Mouse (Mus musculus) embryonic facial prominence, embryonic 11.5 days (tissue): ENCODE measurements around the gene Olfr1394. TPM values are rescaled to one million over a fixed set of nuclear protein-coding genes. Genes with fewer than 3 reads are reported as not detected.

ENCODE experiments used
- ATAC-seq: fragments of 200-750 bp; cut with Nextera tagmentation; replicated peaks from 2 replicates; pipeline ENCODE4 v1.8.0; 2017; ENCODE audit warnings: low read depth; ENCODE audit not compliant: insufficient number of reproducible peaks, low FRiP score, low TSS enrichment
- DNase-seq: peaks from one replicate; pipeline ENCODE4 v3.0.0-alpha.2; 2015; ENCODE audit warnings: low spot score
- H3K27ac ChIP-seq: fragments of 300-500 bp; sonication (generic); replicated peaks from 2 replicates; pipeline ENCODE4 v1.5.1; 2014; ENCODE audit warnings: mild to moderate bottlenecking, low read depth, low read length, control low read depth
- H3K27me3 ChIP-seq: fragments of 300-500 bp; sonication (generic); 2 replicates; pipeline ENCODE4 v1.6.1; 2014; ENCODE audit warnings: mild to moderate bottlenecking, low read length, moderate library complexity, mixed read lengths; ENCODE audit not compliant: control insufficient read depth, insufficient read depth
- H3K36me3 ChIP-seq: fragments of 300-500 bp; sonication (generic); replicated peaks from 2 replicates; pipeline ENCODE4 v1.6.1; 2014; ENCODE audit warnings: low read depth, mild to moderate bottlenecking, low read length, moderate library complexity, mixed read lengths; ENCODE audit not compliant: control insufficient read depth, insufficient read depth
- H3K4me1 ChIP-seq: fragments of 300-500 bp; sonication (generic); 2 replicates; pipeline ENCODE4 v1.6.1; 2014; ENCODE audit warnings: low read length, mixed read lengths; ENCODE audit not compliant: control insufficient read depth, insufficient read depth
- H3K4me2 ChIP-seq: fragments of 300-500 bp; sonication (generic); 2 replicates; pipeline ENCODE4 v1.6.1; 2014; ENCODE audit warnings: low read depth, mild to moderate bottlenecking, control low read depth, low read length, moderate library complexity
- H3K4me3 ChIP-seq: fragments of 300-500 bp; sonication (generic); 2 replicates; pipeline ENCODE4 v1.5.1; 2014; ENCODE audit warnings: low read depth, low read length, control low read depth
- H3K9ac ChIP-seq: fragments of 300-500 bp; sonication (generic); replicated peaks from 2 replicates; pipeline ENCODE4 v1.6.1; 2014; ENCODE audit warnings: mild to moderate bottlenecking, control low read depth, low read length
- H3K9me3 ChIP-seq: fragments of 300-500 bp; sonication (generic); replicated peaks from 2 replicates; pipeline ENCODE4 v1.6.1; 2016; ENCODE audit warnings: mild to moderate bottlenecking, low read length, inconsistent platforms, mixed read lengths; ENCODE audit not compliant: control insufficient read depth
- WGBS: fragments of 180-500 bp; shearing (Covaris S2); extraction: QIAGEN DNeasy Blood & Tissue Kit; methylation state at CpG from one replicate; pipeline ENCODE4 v1.1.7; 2014; 5-methylcytosine and 5-hydroxymethylcytosine counted together
- polyA plus RNA-seq: library from polyadenylated mRNA; unstranded; fragments of >200 nt; fragmentation: Nextera tagmentation; extraction: Ambion mirVana; gene quantifications from 2 replicates; pipeline ENCODE4 v1.2.1, GENCODE M21; 2014

The Olfr1394 gene
- polyA plus RNA-seq, 1 experiment from 2014 or later, result not detected

DNA sequence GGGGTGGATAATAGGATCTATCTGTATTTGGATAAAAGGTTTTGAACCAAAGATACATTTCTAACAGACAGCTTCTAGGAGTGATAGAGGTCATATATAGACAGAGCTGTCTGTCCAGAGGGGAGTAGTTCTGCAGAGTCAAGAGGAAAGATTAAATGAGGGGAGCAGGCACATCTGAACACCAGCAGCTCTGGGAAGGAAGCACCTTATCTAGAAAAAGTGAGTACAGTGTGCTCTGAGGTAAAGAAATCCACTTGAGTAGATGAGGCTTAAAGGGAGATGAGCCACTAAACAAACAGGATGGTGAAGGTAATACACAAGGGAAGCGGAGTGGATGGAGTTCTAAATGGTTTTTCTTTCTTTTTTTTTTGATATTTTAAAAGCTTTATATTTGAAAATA is 53.3 kb downstream of the Olfr1394 start:
- no peak for DNase-seq

More for the DNA sequence above, 53.3 kb downstream of the Olfr1394 start:
- no peak for ATAC-seq
- no peaks in the 10 kb centered on the region for H3K27me3 ChIP-seq
- H3K4me3 ChIP-seq, result no peak overlapping the region
- H3K36me3 ChIP-seq, result no peaks in the 10 kb centered on the region
- H3K9me3 ChIP-seq, result no peaks in the 10 kb centered on the region
- H3K9ac ChIP-seq, result no peak overlapping the region
- H3K4me2 ChIP-seq, result no peak overlapping the region
- WGBS, result 100% methylated on average over 1 of the region's 1 CpGs
- H3K27ac ChIP-seq, result no peak overlapping the region
- no peaks in the 10 kb centered on the region for H3K4me1 ChIP-seq

Other genes with a start within 250 kb of the Olfr1394 start
- gene Psme2b, start 208.2 kb upstream of the Olfr1394 start, polyA plus RNA-seq, result 2.0 and 2.1 TPM in 2 replicates
- not detected in 2 replicates for gene Olfr56, start 175.5 kb upstream of the Olfr1394 start, polyA plus RNA-seq
- 0.11 and 0.45 TPM in 2 replicates for gene 9930111J21Rik1, start 175.0 kb upstream of the Olfr1394 start, polyA plus RNA-seq
- not detected in 2 replicates for gene Gm12185, start 162.2 kb upstream of the Olfr1394 start, polyA plus RNA-seq
- gene Tgtp1, start 160.2 kb upstream of the Olfr1394 start, polyA plus RNA-seq, result not detected in 2 replicates
- gene 9930111J21Rik2, start 103.1 kb upstream of the Olfr1394 start, polyA plus RNA-seq, result 0.10 and 0.25 TPM in 2 replicates
- not detected in 2 replicates for gene Tgtp2, start 90.2 kb upstream of the Olfr1394 start, polyA plus RNA-seq
- gene Ifi47, start 77.8 kb upstream of the Olfr1394 start, polyA plus RNA-seq, result 0.56 and 1.2 TPM in 2 replicates
- gene Olfr1396, start 39.5 kb upstream of the Olfr1394 start, polyA plus RNA-seq, result not detected in 2 replicates
- not detected in 2 replicates for gene Olfr1395, start 12.1 kb upstream of the Olfr1394 start, polyA plus RNA-seq
- 0.15 and 0.77 TPM in 2 replicates for gene Btnl9, start 32.8 kb downstream of the Olfr1394 start, polyA plus RNA-seq
- 64.0 and 66.1 TPM in 2 replicates for gene Zfp62, start 48.9 kb downstream of the Olfr1394 start, polyA plus RNA-seq
- 26.4 and 32.8 TPM in 2 replicates for gene Mgat1, start 89.8 kb downstream of the Olfr1394 start, polyA plus RNA-seq
- 0.17 TPM in 1 of 2 replicates, not detected in the other for gene Olfr1393, start 123.9 kb downstream of the Olfr1394 start, polyA plus RNA-seq
- gene Olfr1392, start 130.9 kb downstream of the Olfr1394 start, polyA plus RNA-seq, result not detected in 2 replicates
- not detected in 2 replicates for gene Olfr10, start 150.4 kb downstream of the Olfr1394 start, polyA plus RNA-seq
- gene Olfr1391, start 168.4 kb downstream of the Olfr1394 start, polyA plus RNA-seq, result not detected in 2 replicates
- not detected in 2 replicates for gene Olfr1390, start 180.8 kb downstream of the Olfr1394 start, polyA plus RNA-seq